Mouse (Mus musculus): ENCODE results near the gene Clec3b. TPM values are rescaled to one million over a fixed set of nuclear protein-coding genes. Genes with fewer than 3 reads are reported as not detected.

The Clec3b gene
- total RNA-seq (2014; rRNA removed), result 1.8 and 3.9 TPM in 2 replicates
- 1.6 TPM in 2 replicates for polyA plus RNA-seq (2015; fragmentation: Nextera tagmentation; extraction: Ambion mirVana)

GRCm38 (mm10) chr9:123150241-123151020, at the start of gene Clec3b:
Gene Clec3b (plus strand): TSS chr9:123150946.
- H3K4me2 ChIP-seq (ENCODE audit: low read depth), result no peak within 1 kb of the TSS
- DNase-seq (no peak), ATAC-seq (no peak)
- no peaks in the 10 kb centered on the region; the same call in 1 of the 2 replicates for H3K36me3 ChIP-seq (ENCODE audit: insufficient read depth)
- H3K9me3 ChIP-seq (ENCODE audit: low read length), result no peaks in the 10 kb centered on the region
- no peaks in the 10 kb centered on the region for H3K4me1 ChIP-seq (ENCODE audit: insufficient read depth)
- no peak for TF ChIP-seq CTCF (IDR thresholded peaks at IDR 0.05; ENCODE audit: low read depth)
- no peak within 1 kb of the TSS for H3K27ac ChIP-seq (ENCODE audit: low read depth, low read length)
- no peak within 1 kb of the TSS for H3K4me3 ChIP-seq (ENCODE audit: low read depth, low read length)
- 75% methylated on average over 5 of the region's 5 CpGs for WGBS
- H3K9ac ChIP-seq, result no peak within 1 kb of the TSS
- no peaks in the 10 kb centered on the region for H3K27me3 ChIP-seq (ENCODE audit: insufficient read depth, low read length)

- Histone ChIP-seq H3K4me1 (ENCODE audit: insufficient read depth) (no peaks in the 10 kb centered on the region), H3K27me3 (ENCODE audit: insufficient read depth, low read length) (no peaks in the 10 kb centered on the region), H3K4me3 (ENCODE audit: low read depth, low read length) (no peak overlapping the region), H3K9ac (no peak overlapping the region), H3K27ac (ENCODE audit: low read depth, low read length) (no peak overlapping the region), H3K9me3 (ENCODE audit: low read length) (no peaks in the 10 kb centered on the region), H3K4me2 (ENCODE audit: low read depth) (no peak overlapping the region), H3K36me3 (ENCODE audit: insufficient read depth) (peaks cover 31% of the 10 kb centered on the region)
- DNase-seq (no peak), ATAC-seq (no peak)
- TF ChIP-seq CTCF (IDR thresholded peaks at IDR 0.05; ENCODE audit: low read depth), result no peak
These were observed 47.3 kb upstream of the Clec3b start for GRCm38 (mm10) chr9:123103425-123103824.

- DNase-seq, result no peak
- Histone ChIP-seq H3K4me3 (ENCODE audit: low read depth, low read length) (no peak overlapping the region), H3K36me3 (ENCODE audit: insufficient read depth) (peaks cover 23% of the 10 kb centered on the region), H3K4me2 (ENCODE audit: low read depth) (no peak overlapping the region), H3K9ac (no peak overlapping the region), H3K9me3 (ENCODE audit: low read length) (no peaks in the 10 kb centered on the region), H3K27me3 (ENCODE audit: insufficient read depth, low read length) (no peaks in the 10 kb centered on the region), H3K4me1 (ENCODE audit: insufficient read depth) (no peaks in the 10 kb centered on the region), H3K27ac (ENCODE audit: low read depth, low read length) (no peak overlapping the region)
- no peak for TF ChIP-seq CTCF (IDR thresholded peaks at IDR 0.05; ENCODE audit: low read depth)
- ATAC-seq, result no peak
These were observed 46.4 kb upstream of the Clec3b start for GRCm38 (mm10) chr9:123104362-123104761.

GRCm38 (mm10) chr9:123107186-123107585, 43.6 kb upstream of the Clec3b start:
- Histone ChIP-seq H3K4me1 (ENCODE audit: insufficient read depth) (no peaks in the 10 kb centered on the region), H3K4me3 (ENCODE audit: low read depth, low read length) (no peak overlapping the region), H3K36me3 (ENCODE audit: insufficient read depth) (peaks cover 11% of the 10 kb centered on the region; the same call in 1 of the 2 replicates), H3K27ac (ENCODE audit: low read depth, low read length) (no peak overlapping the region), H3K9ac (no peak overlapping the region), H3K27me3 (ENCODE audit: insufficient read depth, low read length) (no peaks in the 10 kb centered on the region), H3K4me2 (ENCODE audit: low read depth) (no peak overlapping the region), H3K9me3 (ENCODE audit: low read length) (no peaks in the 10 kb centered on the region)
- ATAC-seq (no peak), DNase-seq (no peak)
- TF ChIP-seq CTCF (IDR thresholded peaks at IDR 0.05; ENCODE audit: low read depth), result no peak
- 89% methylated on average over 4 of the region's 4 CpGs for WGBS

- H3K4me2 ChIP-seq (ENCODE audit: low read depth), result no peak overlapping the region
- TF ChIP-seq CTCF (IDR thresholded peaks at IDR 0.05; ENCODE audit: low read depth), result no peak
- DNase-seq (no peak), ATAC-seq (no peak)
- H3K4me3 ChIP-seq (ENCODE audit: low read depth, low read length), result no peak overlapping the region
- H3K27me3 ChIP-seq (ENCODE audit: insufficient read depth, low read length), result no peaks in the 10 kb centered on the region
- 90% methylated on average over 7 of the region's 7 CpGs for WGBS
- H3K36me3 ChIP-seq (ENCODE audit: insufficient read depth), result peaks cover 7% of the 10 kb centered on the region; the same call in 1 of the 2 replicates
- no peak overlapping the region for H3K9ac ChIP-seq
- H3K27ac ChIP-seq (ENCODE audit: low read depth, low read length), result no peak overlapping the region
- H3K4me1 ChIP-seq (ENCODE audit: insufficient read depth), result 0 out of 2 replicates have a peak, but pooled peaks cover 3% of the 10 kb centered on the region
- H3K9me3 ChIP-seq (ENCODE audit: low read length), result no peaks in the 10 kb centered on the region
These were observed 41.6 kb upstream of the Clec3b start for GRCm38 (mm10) chr9:123109188-123109587.

- 63% methylated on average over 8 of the region's 8 CpGs for WGBS
- no peak overlapping the region for H3K27ac ChIP-seq (ENCODE audit: low read depth, low read length)
- no peak for TF ChIP-seq CTCF (IDR thresholded peaks at IDR 0.05; ENCODE audit: low read depth)
- no peaks in the 10 kb centered on the region for H3K9me3 ChIP-seq (ENCODE audit: low read length)
- peak overlapping the region; percentile 87 for H3K4me2 ChIP-seq (ENCODE audit: low read depth)
- 0 out of 2 replicates have a peak, but pooled peaks cover 2% of the 10 kb centered on the region for H3K36me3 ChIP-seq (ENCODE audit: insufficient read depth)
- 0 out of 2 replicates have a peak, but pooled peaks cover 3% of the 10 kb centered on the region for H3K4me1 ChIP-seq (ENCODE audit: insufficient read depth)
- ATAC-seq, result no peak
- peak overlapping the region; percentile 99 for H3K4me3 ChIP-seq (ENCODE audit: low read depth, low read length)
- H3K9ac ChIP-seq, result no peak overlapping the region
- DNase-seq, result no peak
- H3K27me3 ChIP-seq (ENCODE audit: insufficient read depth, low read length), result no peaks in the 10 kb centered on the region
These were observed 39.0 kb upstream of the Clec3b start for GRCm38 (mm10) chr9:123111751-123112221.
